Mouse (Mus musculus) liver, embryonic 14.5 days (tissue): ENCODE data around the gene Arglu1.

Experiments
- CTCF ChIP-seq: IDR thresholded peaks from 2 replicates; pipeline ENCODE4 v1.5.1; 2016; ENCODE audit warnings: antibody characterized with exemption, low read depth, control low read depth
- EP300 ChIP-seq: IDR thresholded peaks from 2 replicates; pipeline ENCODE4 v1.6.1; 2016; ENCODE audit warnings: antibody characterized with exemption, low read depth

DNA sequence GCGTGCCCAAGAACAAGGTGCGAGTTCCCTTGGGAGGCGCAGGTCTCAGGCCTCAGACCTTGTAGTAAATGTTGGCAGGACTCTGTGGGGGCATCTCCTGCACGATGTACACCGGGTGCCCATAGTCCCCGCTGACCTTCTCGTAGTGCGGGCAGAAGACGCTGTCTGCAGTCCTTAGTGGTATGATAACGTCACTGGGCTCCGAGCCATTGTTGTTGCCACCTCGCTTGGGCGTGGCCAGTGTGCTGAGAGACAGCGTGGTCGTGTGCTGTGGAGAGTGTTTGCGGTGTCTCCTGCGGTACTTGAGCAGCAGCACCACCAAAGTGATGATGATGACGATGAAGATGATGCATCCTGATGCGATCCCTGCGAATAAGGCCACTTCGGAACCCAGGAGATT, 69.8 kb downstream of the Arglu1 start:
- TF ChIP-seq CTCF: no peak
- TF ChIP-seq EP300: no peak
